Comparison of ENCODE assay signal across 9 mouse cellular contexts in genomic region chr4:62755237-62755900, GRCm38 (mm10).
DNase-seq lines count a peak whose midpoint lies in the region; ATAC-seq and TF ChIP-seq lines count a peak whose summit lies in the region.
"Had no signal": no experiment of that assay in that cellular context is flagged by ENCODE, and none has a peak within 500 bp of the region (broad histone marks: within the 10 kb centered on the region; RNA-seq: fewer than 3 reads in every experiment).

No protein-coding gene starts in this region.

- peak; percentile 77 for ATAC-seq in hindbrain, embryonic 13.5 days (ENCODE audit: low FRiP score)
- peak; percentile 89 for ATAC-seq in limb, embryonic 15.5 days (ENCODE audit: insufficient number of reproducible peaks, low FRiP score, low TSS enrichment, low read depth)
- ATAC-seq in neural tube, embryonic 14.5 days (ENCODE audit: low read depth): peak; percentile 76

- WGBS in hindbrain, embryonic 13.5 days: 56% methylated on average over 5 of the region's 5 CpGs
- WGBS in limb, embryonic 15.5 days: 21% methylated on average over 5 of the region's 5 CpGs
- WGBS in neural tube, embryonic 14.5 days: 58% methylated on average over 5 of the region's 5 CpGs
- 65% methylated on average over 5 of the region's 5 CpGs for WGBS in cerebellum, adult 2 months

- H3K9ac ChIP-seq in hindbrain, embryonic 13.5 days: no peak overlapping the region
- H3K9ac ChIP-seq in limb, embryonic 15.5 days: no peak overlapping the region
- no peak overlapping the region for H3K9ac ChIP-seq in neural tube, embryonic 14.5 days (replicated peaks; ENCODE audit: low read depth, low read length)

- H3K36me3 ChIP-seq in hindbrain, embryonic 13.5 days: no peaks in the 10 kb centered on the region
- no peaks in the 10 kb centered on the region for H3K36me3 ChIP-seq in limb, embryonic 15.5 days
- no peaks in the 10 kb centered on the region for H3K36me3 ChIP-seq in neural tube, embryonic 14.5 days (ENCODE audit: control insufficient read depth, insufficient read depth, low read length)

- no peak for TF ChIP-seq POLR2A in brain, embryonic 14.5 days (IDR thresholded peaks at IDR 0.05; ENCODE audit: borderline replicate concordance, extremely low read depth, insufficient read depth, insufficient read length, poor library complexity, severe bottlenecking)
- TF ChIP-seq POLR2A in cerebellum, adult 2 months (IDR thresholded peaks at IDR 0.05; ENCODE audit: borderline replicate concordance, insufficient read depth, low read length): no peak

- H3K4me1 ChIP-seq in hindbrain, embryonic 13.5 days (replicated peaks): peaks cover 23% of the 10 kb centered on the region
- peaks cover 54% of the 10 kb centered on the region for H3K4me1 ChIP-seq in limb, embryonic 15.5 days
- H3K4me1 ChIP-seq in neural tube, embryonic 14.5 days (ENCODE audit: control insufficient read depth, insufficient read depth, low read length): 0 out of 2 replicates have a peak, but pooled peaks cover 2% of the 10 kb centered on the region
- peaks cover 3% of the 10 kb centered on the region; the same call in 1 of the 2 replicates for H3K4me1 ChIP-seq in cerebellum, adult 2 months (ENCODE audit: control insufficient read depth, insufficient read depth, low read length)

- H3K9me3 ChIP-seq in hindbrain, embryonic 13.5 days: no peaks in the 10 kb centered on the region
- H3K9me3 ChIP-seq in limb, embryonic 15.5 days: no peaks in the 10 kb centered on the region
- H3K9me3 ChIP-seq in neural tube, embryonic 14.5 days (ENCODE audit: control insufficient read depth, low read length): no peaks in the 10 kb centered on the region

- no peak overlapping the region for H3K4me3 ChIP-seq in hindbrain, embryonic 13.5 days
- no peak overlapping the region for H3K4me3 ChIP-seq in limb, embryonic 15.5 days
- H3K4me3 ChIP-seq in neural tube, embryonic 14.5 days (ENCODE audit: low read depth, low read length): no peak overlapping the region
- no peak overlapping the region for H3K4me3 ChIP-seq in cerebellum, adult 2 months (replicated peaks; ENCODE audit: insufficient read depth, low read depth, low read length)

- H3K27ac ChIP-seq in hindbrain, embryonic 13.5 days: peak overlapping the region; percentile 50; the same call in 1 of the 2 replicates
- peak overlapping the region; percentile 86 for H3K27ac ChIP-seq in limb, embryonic 15.5 days
- no peak overlapping the region for H3K27ac ChIP-seq in neural tube, embryonic 14.5 days (ENCODE audit: low read depth, low read length)
- H3K27ac ChIP-seq in cerebellum, adult 2 months (ENCODE audit: insufficient read depth, low read length): no peak overlapping the region
- H3K27ac ChIP-seq: macrophage had no signal

- no peak for TF ChIP-seq CTCF in brain, embryonic 14.5 days (IDR thresholded peaks at IDR 0.05; ENCODE audit: borderline replicate concordance, extremely low read depth, insufficient read depth, insufficient read length)
- no peak for TF ChIP-seq CTCF in cerebellum, adult 2 months (IDR thresholded peaks at IDR 0.05; ENCODE audit: borderline replicate concordance, insufficient read depth, low read depth, low read length)

- DNase-seq in 416B (ENCODE audit: low read depth): peak; percentile 35
- peak; percentile 80 for DNase-seq in brain, embryonic 14.5 days (ENCODE audit: low read depth)
- DNase-seq in gastrocnemius, postnatal 10 days: peak; percentile 74
- DNase-seq in B cell, adult 2 months: no peak
- no peak for DNase-seq in cerebellum, adult 2 months

- H3K27me3 ChIP-seq in hindbrain, embryonic 13.5 days: 0 out of 2 replicates have a peak, but pooled peaks cover 4% of the 10 kb centered on the region
- H3K27me3 ChIP-seq in limb, embryonic 15.5 days: no peaks in the 10 kb centered on the region
- no peaks in the 10 kb centered on the region for H3K27me3 ChIP-seq in neural tube, embryonic 14.5 days (ENCODE audit: control insufficient read depth, insufficient read depth, low read length)
- no peaks in the 10 kb centered on the region for H3K27me3 ChIP-seq in cerebellum, adult 2 months (ENCODE audit: control insufficient read depth, insufficient read depth, low read length)

- no peak overlapping the region for H3K4me2 ChIP-seq in hindbrain, embryonic 13.5 days
- H3K4me2 ChIP-seq in limb, embryonic 15.5 days: peak overlapping the region; percentile 25; the same call in 1 of the 2 replicates
- no peak overlapping the region for H3K4me2 ChIP-seq in neural tube, embryonic 14.5 days (ENCODE audit: low read depth, low read length)

Comparison
In these comparisons a context has a peak if more than half of its experiments do, and no peak if none do; other contexts are left out.
1. DNase-seq: peak in 416B (single experiment), brain, embryonic 14.5 days (single experiment) and gastrocnemius, postnatal 10 days (single experiment); none in B cell, adult 2 months (0 of 2) and cerebellum, adult 2 months (0 of 2).
2. H3K27ac ChIP-seq: peak in hindbrain, embryonic 13.5 days (single experiment) and limb, embryonic 15.5 days (single experiment); none in neural tube, embryonic 14.5 days (single experiment) and cerebellum, adult 2 months (single experiment).
3. Peak in every context shown above with its lines, with median percentiles within 50 percentile points of each other: ATAC-seq.